Mouse (Mus musculus) G1E-ER4 (cell line): ENCODE data around the gene Rnf185. TPM values are rescaled to one million over a fixed set of nuclear protein-coding genes. Genes with fewer than 3 reads are reported as not detected.

Experiments used
- GATA1 ChIP-seq: IDR thresholded peaks from one replicate; pipeline ENCODE4 v1.8.0; 2012; ENCODE audit warnings: low read length, inconsistent platforms
- polyA plus RNA-seq: library from polyadenylated mRNA; stranded (reverse); fragments of >175 nt; gene quantifications from 2 replicates; pipeline ENCODE4 v1.2.3, GENCODE M21; 2012

Gene Rnf185
- polyA plus RNA-seq, result 1.8 and 2.1 TPM in 2 replicates

DNA sequence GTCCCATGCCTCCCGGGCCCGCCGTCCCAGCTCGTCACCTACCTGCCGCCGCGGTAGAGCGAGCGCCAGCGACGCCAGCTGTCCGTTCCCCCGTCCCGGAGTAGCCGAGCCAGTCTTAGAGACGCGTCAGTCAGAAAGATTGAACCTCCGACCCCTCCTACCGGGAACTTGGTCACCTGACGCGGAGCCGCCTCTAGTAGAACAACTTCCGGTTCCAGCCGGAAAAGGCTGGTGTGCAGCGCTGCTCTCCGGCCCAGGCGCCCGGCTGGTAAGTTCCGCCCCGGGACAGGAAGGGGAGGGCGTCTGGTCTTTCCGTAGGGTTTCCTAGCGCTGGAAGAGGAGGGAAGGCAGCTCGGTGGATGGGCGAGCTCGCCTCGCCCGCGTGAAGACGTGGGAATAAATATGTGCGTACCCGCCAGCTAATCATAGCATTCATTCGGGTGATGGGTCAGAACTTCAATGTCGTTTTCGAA, at the start of gene Rnf185:
Gene Rnf185, minus strand, starts transcription at position 197 of the 473 bp plus-strand sequence.
- TF ChIP-seq GATA1, result no peak

DNA sequence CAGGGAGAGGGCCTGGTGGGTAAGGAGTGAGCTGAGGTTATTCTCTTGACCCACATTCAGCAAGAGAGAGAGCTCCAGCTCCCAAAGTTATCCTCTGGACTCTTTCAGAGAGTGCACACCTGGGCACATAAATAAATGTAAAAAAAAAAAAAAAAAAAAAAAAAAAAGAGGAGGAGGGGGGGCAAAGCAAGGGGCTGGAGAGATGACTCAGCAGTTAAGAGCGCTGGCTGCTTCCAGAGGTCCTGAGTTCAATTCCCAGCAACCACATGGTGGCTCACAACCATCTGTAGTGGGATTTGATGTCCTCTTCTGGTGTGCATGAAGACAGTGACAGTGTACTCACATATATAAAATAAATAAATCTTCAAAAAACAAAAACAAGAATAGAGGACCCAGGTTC, 45.1 kb upstream of the Rnf185 start:
- no peak for TF ChIP-seq GATA1

DNA sequence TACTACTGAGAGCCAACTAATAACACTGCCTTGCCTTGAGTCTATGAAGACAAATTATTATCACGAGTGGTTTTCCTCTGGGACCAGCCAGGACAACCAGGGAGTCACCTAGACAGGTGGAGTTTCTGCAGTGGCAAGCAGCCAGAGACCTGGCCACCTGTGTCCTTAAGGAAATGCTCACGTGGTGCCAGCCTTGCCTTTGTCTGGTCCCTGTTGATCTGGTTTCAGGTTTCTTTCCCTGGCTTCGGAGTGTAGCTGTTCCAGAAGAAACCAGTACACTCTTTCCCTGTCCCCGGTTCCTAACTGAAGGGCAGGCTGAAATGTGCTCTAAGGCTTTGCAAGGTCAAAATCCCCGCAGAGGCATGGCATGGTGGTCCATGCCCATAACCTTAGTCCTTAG, 44.6 kb upstream of the Rnf185 start:
- TF ChIP-seq GATA1, result no peak

DNA sequence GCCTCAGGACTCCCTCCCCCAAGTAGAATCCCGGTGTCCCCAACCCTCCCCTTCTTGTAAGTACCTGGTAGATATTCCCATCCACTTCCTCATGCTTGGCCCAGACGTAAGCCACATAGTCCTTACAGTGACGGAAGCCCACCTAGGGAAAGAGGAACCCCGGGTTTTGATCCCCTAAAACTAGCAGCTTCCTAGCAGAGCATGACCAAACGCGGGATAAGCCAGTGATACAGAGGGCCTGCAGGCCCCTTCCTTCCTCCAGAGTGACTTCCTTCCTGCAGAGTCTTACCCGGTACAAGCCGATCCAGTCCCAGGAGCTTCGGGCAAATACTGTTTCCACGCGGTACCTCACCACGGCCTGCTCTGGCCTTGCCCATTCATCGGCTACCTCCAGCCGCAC, 43.3 kb upstream of the Rnf185 start:
- TF ChIP-seq GATA1, result no peak

DNA sequence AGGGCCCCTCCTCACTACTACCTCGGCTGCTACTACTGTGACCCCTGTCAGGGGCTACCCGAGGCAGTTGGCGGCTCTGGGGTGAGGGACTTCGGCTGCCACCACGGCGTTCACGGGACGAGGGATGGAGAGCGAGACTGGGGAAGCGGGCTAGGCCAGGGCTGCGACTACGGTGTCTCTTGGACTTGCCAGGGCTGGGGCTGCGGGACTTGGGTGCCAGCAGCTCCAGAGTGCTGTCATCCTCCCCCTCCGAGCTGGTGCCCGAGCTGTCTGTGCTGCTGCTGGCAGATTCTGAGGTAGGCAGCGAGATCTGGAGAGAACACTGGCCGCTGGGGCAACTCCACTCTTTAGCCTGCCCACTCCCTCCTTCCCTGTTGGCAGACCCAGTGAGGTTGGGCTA, 42.7 kb upstream of the Rnf185 start:
- TF ChIP-seq GATA1, result no peak

DNA sequence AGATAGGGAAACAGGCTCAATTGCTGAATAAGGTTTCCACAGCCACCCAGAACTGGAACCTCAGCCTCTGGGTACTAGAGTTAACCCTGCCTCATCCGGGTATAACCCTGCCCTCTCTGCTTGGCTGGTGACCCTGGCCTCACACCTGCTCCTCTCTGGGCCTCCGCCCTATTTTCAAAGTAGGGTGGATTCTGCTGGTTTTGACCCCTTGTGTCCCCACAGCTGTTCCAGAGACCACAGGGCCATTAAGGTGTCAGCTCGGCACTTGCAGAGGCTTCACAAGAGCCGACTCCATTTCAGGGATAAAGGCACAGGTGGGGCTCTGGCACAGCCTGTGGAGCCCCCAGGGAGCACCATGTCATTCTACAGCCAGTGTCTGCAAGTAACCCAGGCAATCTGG, 40.6 kb upstream of the Rnf185 start:
- no peak for TF ChIP-seq GATA1

DNA sequence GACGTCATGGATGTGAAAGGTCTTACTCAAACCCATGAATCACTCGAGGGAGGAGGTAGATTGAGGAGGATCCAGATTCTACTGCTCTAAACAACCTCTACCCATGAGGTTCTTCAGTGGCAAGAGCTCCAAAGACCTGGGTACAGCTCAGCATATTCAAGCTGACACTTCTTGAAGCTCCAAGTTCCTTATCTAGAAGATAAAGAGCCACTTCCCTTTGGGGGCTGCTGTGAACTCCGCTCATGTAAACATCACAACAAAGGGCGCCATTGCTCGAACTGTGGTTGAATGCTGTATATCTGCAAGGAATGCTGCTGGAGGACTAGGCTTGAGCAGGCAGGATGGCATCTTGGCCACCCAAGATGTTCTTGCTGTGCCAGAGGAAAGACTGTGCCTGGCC, 36.9 kb upstream of the Rnf185 start:
- no peak for TF ChIP-seq GATA1

DNA sequence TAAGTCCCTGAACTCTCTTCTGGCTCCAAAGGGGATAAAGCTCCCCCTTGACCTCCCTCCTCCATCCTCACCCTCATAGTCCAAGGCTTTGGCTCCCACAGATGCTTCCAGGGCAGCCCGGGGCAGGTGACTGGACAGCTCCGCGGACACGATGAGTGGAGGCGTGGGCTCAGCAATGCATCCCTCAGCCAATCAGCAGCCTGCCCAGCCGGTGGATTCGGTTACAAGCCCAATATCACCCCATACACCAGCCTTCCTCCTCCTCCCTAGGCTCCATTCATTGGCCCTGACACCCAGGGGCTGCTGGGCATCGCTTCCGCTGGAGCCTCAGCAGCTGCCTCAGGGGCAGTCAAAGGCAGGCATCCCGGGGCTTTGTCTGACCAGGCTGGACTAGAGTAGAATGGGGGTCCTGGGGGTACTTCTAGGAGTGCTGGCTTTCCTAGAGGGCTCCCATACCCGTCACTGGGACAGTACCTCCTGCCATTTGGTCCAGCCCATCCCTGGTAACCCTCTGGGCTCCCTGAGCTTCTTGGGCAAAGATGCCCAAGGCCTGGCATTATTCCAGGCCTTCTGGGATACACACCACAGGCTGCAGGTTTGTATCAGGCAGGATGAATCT, 35.9 kb upstream of the Rnf185 start, which contains the start of gene Pla2g3:
Gene Pla2g3, plus strand, starts transcription at position 333 of the 619 bp plus-strand sequence.
- TF ChIP-seq GATA1, result no peak

DNA sequence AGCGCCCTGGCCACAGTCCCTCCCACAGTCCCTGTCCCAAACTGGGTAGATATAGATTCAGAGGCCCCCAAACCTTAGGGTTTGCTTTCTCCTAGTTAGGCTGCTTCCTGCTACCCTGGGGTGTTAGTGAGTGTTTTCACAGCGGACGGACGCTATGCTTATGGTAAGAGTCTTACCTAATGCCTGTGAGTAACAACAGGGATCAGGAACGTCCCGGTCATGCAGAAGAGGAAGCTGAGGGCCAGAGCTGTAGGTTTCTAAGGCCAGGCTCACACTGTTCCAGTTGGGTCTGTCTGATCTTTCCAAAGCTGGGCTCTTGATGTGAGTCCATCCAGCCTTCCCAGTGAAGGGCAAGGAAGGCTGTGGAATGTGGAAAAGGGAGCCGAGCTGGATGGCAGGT, 34.2 kb upstream of the Rnf185 start:
- TF ChIP-seq GATA1, result no peak

DNA sequence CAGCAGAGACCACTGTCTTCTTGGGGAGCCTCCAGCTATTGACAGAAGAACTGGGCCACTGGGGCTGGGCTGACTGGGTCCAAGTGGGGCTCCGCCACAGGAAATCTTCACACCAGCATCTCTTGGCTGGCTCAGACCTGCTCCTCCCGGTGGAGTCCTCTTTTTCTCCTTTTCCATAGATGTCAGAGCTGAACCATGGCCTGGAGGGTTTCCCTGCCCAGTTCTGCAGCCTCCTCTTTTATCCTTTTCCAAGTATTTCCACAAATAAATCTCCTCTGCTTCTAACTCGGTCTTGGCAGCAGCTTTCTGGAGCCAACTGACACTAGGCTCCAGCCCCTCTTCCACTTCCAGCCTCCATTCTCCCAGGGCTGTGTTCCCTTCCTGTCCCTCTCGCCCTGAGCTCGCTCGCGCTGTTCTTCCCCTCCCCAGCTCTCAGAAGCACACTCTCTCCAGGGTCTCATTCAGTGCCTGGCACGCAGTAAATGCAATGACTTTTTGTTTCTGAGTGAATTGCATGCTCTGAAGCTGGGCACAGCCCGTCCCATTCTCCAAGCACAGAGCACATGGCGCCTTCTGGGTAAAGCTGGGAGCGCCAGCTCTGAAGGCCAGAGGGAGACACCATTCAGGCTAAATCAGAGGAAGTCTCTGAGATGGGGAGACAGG, 31.9 kb upstream of the Rnf185 start:
- TF ChIP-seq GATA1, result no peak

DNA sequence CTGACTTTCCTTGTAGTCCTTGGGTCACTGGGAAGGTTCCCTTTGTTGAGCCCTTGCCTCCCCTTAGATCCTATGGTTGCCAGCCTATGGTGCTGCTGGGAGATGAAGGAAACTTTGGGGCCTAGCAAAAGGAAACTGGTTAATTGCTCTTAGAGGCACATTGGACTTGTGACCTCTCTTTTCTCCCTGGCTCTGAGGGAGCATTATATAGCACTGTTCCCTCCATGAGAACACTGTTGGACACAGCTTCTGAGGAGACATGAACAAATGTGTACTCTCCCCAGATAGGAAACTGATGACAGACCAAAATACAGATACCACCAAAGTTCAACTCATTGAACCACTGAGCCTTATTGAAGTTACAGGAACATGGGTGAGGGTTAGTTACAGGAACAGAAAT, 23.3 kb upstream of the Rnf185 start:
- TF ChIP-seq GATA1, result no peak

DNA sequence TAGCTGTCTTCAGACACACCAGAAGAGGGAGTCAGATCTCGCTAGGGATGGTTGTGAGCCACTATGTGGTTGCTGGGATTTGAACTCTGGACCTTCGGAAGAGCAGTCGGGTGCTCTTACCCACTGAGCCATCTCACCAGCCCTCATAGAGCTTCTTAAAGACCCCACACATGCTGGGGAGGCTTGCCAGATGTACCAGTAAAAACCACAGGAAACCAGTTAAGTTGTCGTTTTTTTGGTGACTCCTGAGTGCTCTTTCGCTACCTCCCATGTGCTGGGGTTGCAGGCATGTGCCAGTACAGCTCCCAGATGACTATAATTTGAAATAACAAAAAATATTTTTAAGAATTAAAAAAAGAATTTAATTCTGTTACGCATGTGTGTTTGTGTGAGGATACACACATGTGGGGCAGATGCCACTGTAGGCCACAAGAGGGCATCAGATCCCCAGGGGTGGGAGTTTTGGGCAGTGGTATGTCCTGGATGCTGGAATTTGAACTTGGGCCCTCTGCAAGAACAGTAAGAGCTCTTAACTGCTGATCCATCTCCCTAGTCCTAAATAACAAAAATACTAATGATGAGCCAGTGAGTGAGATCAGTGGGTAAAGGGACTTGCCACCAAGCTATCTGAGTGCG, 22.4 kb upstream of the Rnf185 start:
- TF ChIP-seq GATA1, result no peak

DNA sequence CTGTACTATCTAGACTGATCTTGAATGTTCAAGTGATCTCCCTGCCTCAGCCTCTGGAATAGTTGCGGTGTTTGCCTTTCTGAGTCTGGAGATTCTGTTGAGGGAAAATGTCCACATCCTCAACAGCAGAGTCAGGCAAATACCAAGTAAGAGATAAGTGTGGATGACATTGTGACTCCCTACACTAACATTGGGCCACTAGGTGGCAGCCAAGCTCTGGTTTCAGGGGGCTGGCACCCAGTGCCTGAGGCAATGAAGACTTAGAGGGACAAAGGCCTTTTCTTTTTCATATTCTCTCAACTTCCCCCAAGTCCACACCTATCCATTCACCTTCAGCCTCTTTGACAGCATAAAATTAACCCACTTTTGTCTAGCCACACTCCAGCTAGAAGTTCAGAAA, 20.3 kb upstream of the Rnf185 start:
- no peak for TF ChIP-seq GATA1

DNA sequence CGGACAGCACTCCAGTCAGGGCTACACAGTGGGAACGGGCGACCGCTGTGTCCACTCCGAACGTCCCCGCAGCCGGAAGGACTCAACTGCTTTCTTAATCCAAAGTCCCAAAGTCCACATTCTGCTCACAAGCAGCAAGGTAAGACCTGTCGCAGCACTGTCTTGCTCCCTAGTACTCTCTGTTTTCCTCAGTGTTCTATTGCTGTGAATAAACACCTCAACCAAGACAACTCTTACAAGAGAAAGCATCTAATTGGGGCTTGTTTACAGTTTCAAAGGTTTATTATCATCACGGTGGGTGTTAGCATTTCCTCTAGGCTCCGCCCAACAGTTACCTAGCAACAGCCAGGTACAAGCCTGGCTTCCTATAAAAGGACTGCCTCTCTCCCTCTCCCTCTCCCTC, 19.3 kb upstream of the Rnf185 start:
- no peak for TF ChIP-seq GATA1

DNA sequence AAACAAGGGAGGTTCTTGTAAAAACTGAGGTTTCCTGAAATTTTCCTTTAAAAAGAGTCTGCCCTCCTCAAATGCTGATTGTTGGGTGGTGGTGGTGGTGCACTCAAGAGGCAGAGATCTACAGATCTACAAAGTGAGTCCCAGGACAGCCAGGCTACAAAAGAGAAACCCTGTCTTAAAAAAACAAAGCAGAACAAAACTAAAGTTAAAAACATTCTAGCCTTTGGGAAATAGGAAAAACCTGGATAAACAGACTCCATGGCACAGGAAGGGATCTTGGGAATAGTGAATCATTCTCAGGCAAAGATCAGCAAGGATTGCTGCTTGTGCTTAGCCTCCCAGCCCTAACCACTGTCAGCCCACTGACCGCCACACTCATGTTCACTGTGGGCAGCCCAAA, 10.7 kb upstream of the Rnf185 start:
- no peak for TF ChIP-seq GATA1

DNA sequence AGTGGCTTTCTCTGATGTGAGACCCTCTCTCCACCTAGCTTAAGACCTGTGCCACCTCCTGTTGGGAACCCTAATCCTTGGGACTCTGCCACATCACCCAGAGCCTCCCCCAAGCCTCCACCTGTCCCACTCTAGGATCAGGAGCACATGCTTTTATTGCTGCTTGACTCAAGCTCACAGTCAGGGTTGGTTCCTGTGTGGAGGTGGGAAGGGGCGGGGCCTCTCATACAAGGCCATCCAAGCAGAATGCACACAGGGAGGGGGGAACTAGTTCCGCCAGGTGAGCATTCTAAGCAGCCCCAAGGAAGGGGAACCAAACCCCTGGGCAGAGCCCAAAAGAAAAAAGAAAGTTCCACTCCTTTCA, 6.9 kb upstream of the Rnf185 start:
- TF ChIP-seq GATA1, result no peak
